ENCODE assay signal across 8 mouse cellular contexts in genomic region chr2:151037876-151038552, GRCm38 (mm10). TPM values are rescaled to one million over a fixed set of nuclear protein-coding genes. Genes with fewer than 3 reads are reported as not detected.
DNase-seq lines count a peak whose midpoint lies in the region; ATAC-seq and TF ChIP-seq lines count a peak whose summit lies in the region.

No protein-coding gene starts in this region.

- H3K4me2 ChIP-seq in midbrain, embryonic 12.5 days (replicated peaks) = peak overlapping the region; percentile 63

- peaks cover 0 to 6% of the 10 kb centered on the region in 2 experiments; a peak in 2 of 4 replicates for H3K4me1 ChIP-seq in ES-E14 (ENCODE audit: control insufficient read depth in 2 of 2, insufficient read depth in 2 of 2, low read length in 2 of 2, poor library complexity in 1 of 2)
- H3K4me1 ChIP-seq in embryonic facial prominence, embryonic 10.5 days = peaks cover 14% of the 10 kb centered on the region
- peaks cover 16% of the 10 kb centered on the region for H3K4me1 ChIP-seq in midbrain, embryonic 12.5 days

- WGBS in embryonic facial prominence, embryonic 10.5 days = 77% methylated on average over 18 of the region's 18 CpGs
- WGBS in midbrain, embryonic 12.5 days = 69% methylated on average over 18 of the region's 18 CpGs

- H3K27ac ChIP-seq in ES-E14 (ENCODE audit: insufficient read depth, low read depth, low read length, poor library complexity, severe bottlenecking) = no peak overlapping the region
- peak overlapping the region; percentile 98 for H3K27ac ChIP-seq in embryonic facial prominence, embryonic 10.5 days (replicated peaks)
- no peak overlapping the region for H3K27ac ChIP-seq in midbrain, embryonic 12.5 days (replicated peaks)

- ATAC-seq in midbrain, embryonic 12.5 days (ENCODE audit: low FRiP score, low read depth) = no peak

- peak overlapping the region; percentile 99 for H3K9ac ChIP-seq in ES-E14 (ENCODE audit: insufficient read depth, low read depth, low read length, poor library complexity, severe bottlenecking)
- peak overlapping the region; percentile 88 for H3K9ac ChIP-seq in midbrain, embryonic 12.5 days (replicated peaks)

- H3K36me3 ChIP-seq in ES-E14 (ENCODE audit: control insufficient read depth, insufficient read depth, low read length, poor library complexity, severe bottlenecking) = no peaks in the 10 kb centered on the region
- H3K36me3 ChIP-seq in embryonic facial prominence, embryonic 10.5 days (replicated peaks) = peaks cover 4% of the 10 kb centered on the region; the same call in 1 of the 2 replicates
- H3K36me3 ChIP-seq in midbrain, embryonic 12.5 days = no peaks in the 10 kb centered on the region

- H3K27me3 ChIP-seq in embryonic facial prominence, embryonic 10.5 days (replicated peaks; ENCODE audit: low read depth, poor library complexity, severe bottlenecking) = no peaks in the 10 kb centered on the region
- H3K27me3 ChIP-seq in midbrain, embryonic 12.5 days = no peaks in the 10 kb centered on the region

- H3K4me3 ChIP-seq in ES-E14 (ENCODE audit: insufficient read depth in 1 of 2, low read depth in 1 of 2, low read length in 2 of 2, poor library complexity in 1 of 2, severe bottlenecking in 1 of 2) = peak overlapping the region; percentile 78 to 95
- peak overlapping the region; percentile 95 for H3K4me3 ChIP-seq in embryonic facial prominence, embryonic 10.5 days
- peak overlapping the region; percentile 70 for H3K4me3 ChIP-seq in midbrain, embryonic 12.5 days

- no peaks in the 10 kb centered on the region for H3K9me3 ChIP-seq in ES-E14 (ENCODE audit: control insufficient read depth, insufficient read depth, low read depth, low read length)
- no peaks in the 10 kb centered on the region for H3K9me3 ChIP-seq in embryonic facial prominence, embryonic 10.5 days
- no peaks in the 10 kb centered on the region for H3K9me3 ChIP-seq in midbrain, embryonic 12.5 days

- DNase-seq in kidney, adult 18-20 months = peak; percentile 4
- DNase-seq in kidney, adult 9 months = no peak
- DNase-seq in ES-E14 (ENCODE audit: low read depth, low spot score) = no peak
- DNase-seq in embryonic facial prominence, embryonic 10.5 days (ENCODE audit: low spot score) = no peak
- peak; percentile 53 for DNase-seq in induced T-regulatory cell, adult 2 months (ENCODE audit: low read depth)
- DNase-seq in adrenal gland, adult 2 months = no peak
- DNase-seq in adrenal gland, postnatal 4 days (ENCODE audit: low spot score in 2 of 2) = no peak

- in situ Hi-C loops in ES-E14 (cut with MboI; ENCODE audit: low sequenced_read_pairs in 2 of 2, unreplicated experiment in 2 of 2) = no loop called here

TF ChIP-seq in ES-E14, 5 proteins besides CTCF, POLR2A, EP300 and RAD21:
- no peak for TF ChIP-seq ZC3H11A (IDR thresholded peaks at IDR 0.05; ENCODE audit: borderline replicate concordance, low read depth, low read length)
- no peak for TF ChIP-seq CHD2 (IDR thresholded peaks at IDR 0.05; ENCODE audit: low read depth, low read length)
- no peak for TF ChIP-seq HCFC1 (IDR thresholded peaks at IDR 0.05; ENCODE audit: borderline replicate concordance, insufficient read depth, low read length)
- TF ChIP-seq MAFK (IDR thresholded peaks at IDR 0.05; ENCODE audit: insufficient read depth, low read depth, low read length) = no peak

RNA-seq across cellular contexts. Expression of gene Ninl, which starts 1.2 kb away (rescaled TPM):
- 22.4 and 26.7 TPM in 2 replicates for total RNA-seq in ES-E14 (2012; rRNA removed)
- polyA plus RNA-seq in embryonic facial prominence, embryonic 10.5 days (2016; fragmentation: Nextera tagmentation; extraction: Ambion mirVana) = 18.5 and 20.7 TPM in 2 replicates
- polyA plus RNA-seq in midbrain, embryonic 12.5 days (2016; fragmentation: Nextera tagmentation; extraction: Ambion mirVana) = 14.5 and 16.0 TPM in 2 replicates
- 10 to 100 TPM; 14.6 to 22.1 TPM for total RNA-seq in adrenal gland, adult 2 months (2021)
- polyA plus RNA-seq in adrenal gland, adult 2 months (2012; rRNA removed) = 9.6 and 10.4 TPM in 2 replicates
- total RNA-seq in adrenal gland, postnatal 4 days (2021) = 10 to 100 TPM; 29.1 to 31.7 TPM

RNA-seq across cellular contexts. Expression of gene Nanp, which starts 1.2 kb away (rescaled TPM):
- total RNA-seq in ES-E14 (2012; rRNA removed) = 8.9 and 11.8 TPM in 2 replicates
- 49.1 and 49.5 TPM in 2 replicates for polyA plus RNA-seq in embryonic facial prominence, embryonic 10.5 days (2016; fragmentation: Nextera tagmentation; extraction: Ambion mirVana)
- polyA plus RNA-seq in midbrain, embryonic 12.5 days (2016; fragmentation: Nextera tagmentation; extraction: Ambion mirVana) = 38.6 and 40.8 TPM in 2 replicates
- 10 to 100 TPM in 1 of 2 experiments, 1 to 10 TPM in 1; 6.2 to 11.4 TPM for total RNA-seq in adrenal gland, adult 2 months (2021)
- polyA plus RNA-seq in adrenal gland, adult 2 months (2012; rRNA removed) = 0.47 and 0.64 TPM in 2 replicates
- 10 to 100 TPM; 16.2 to 17.8 TPM for total RNA-seq in adrenal gland, postnatal 4 days (2021)

RNA-seq across cellular contexts. Expression of gene Gm14151, which starts 54.1 kb away (rescaled TPM):
- not detected in 2 replicates for total RNA-seq in ES-E14 (2012; rRNA removed)
- not detected in 2 replicates for polyA plus RNA-seq in embryonic facial prominence, embryonic 10.5 days (2016; fragmentation: Nextera tagmentation; extraction: Ambion mirVana)
- polyA plus RNA-seq in midbrain, embryonic 12.5 days (2016; fragmentation: Nextera tagmentation; extraction: Ambion mirVana) = not detected in 2 replicates
- total RNA-seq in adrenal gland, adult 2 months (2021) = not detected
- not detected in 2 replicates for polyA plus RNA-seq in adrenal gland, adult 2 months (2012; rRNA removed)
- not detected for total RNA-seq in adrenal gland, postnatal 4 days (2021)

Comparison
In these comparisons a context has a peak if more than half of its experiments do, and no peak if none do; other contexts are left out.
1. DNase-seq: peak in kidney, adult 18-20 months (single experiment) and induced T-regulatory cell, adult 2 months (single experiment); none in kidney, adult 9 months (single experiment), ES-E14 (single experiment), embryonic facial prominence, embryonic 10.5 days (single experiment), adrenal gland, adult 2 months (single experiment) and adrenal gland, postnatal 4 days (0 of 2).
2. Peak in every context shown above with its lines, with median percentiles within 50 percentile points of each other: H3K4me3 ChIP-seq.